In the genomic region with DNA sequence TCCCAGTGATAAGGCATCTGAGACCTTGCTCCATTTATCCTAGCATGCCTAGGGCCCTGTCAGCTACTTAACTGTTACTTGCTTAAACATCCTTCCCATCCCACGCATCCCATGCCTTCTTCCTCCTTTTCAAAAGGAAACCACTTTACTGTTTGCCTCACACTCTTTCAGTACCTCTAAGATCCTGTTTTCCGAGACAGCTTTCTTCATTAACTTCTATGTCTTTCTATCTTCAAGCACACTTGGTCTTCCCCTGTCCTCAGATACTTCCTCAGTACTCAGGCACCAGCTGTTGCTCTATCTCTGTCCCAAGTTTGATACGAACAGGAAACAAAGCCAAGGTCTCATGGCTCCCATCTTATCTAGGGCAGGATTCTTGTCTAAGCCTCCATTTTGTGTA, we compare ENCODE assay signal across 34 mouse cellular contexts. TPM values are rescaled to one million over a fixed set of nuclear protein-coding genes. Genes with fewer than 3 reads are reported as not detected.
A peak's percentile ranks its signal among the peaks of the same experiment; 100 is the strongest.
DNase-seq lines count a peak whose midpoint lies in the region; ATAC-seq and TF ChIP-seq lines count a peak whose summit lies in the region.
"Had no signal": no experiment of that assay in that cellular context is flagged by ENCODE, and none has a peak within 500 bp of the region (broad histone marks: within the 10 kb centered on the region; RNA-seq: fewer than 3 reads in every experiment).

No protein-coding gene starts in this region.

- H3K4me3 ChIP-seq in lung, adult 2 months (replicated peaks; ENCODE audit: extremely low read depth, low read depth, low read length): no peak overlapping the region
- H3K4me3 ChIP-seq: embryonic facial prominence, embryonic 13.5 days; forebrain, embryonic 10.5 days; forebrain, embryonic 15.5 days; gastrocnemius, adult 2 months; heart, embryonic 10.5 days; heart, embryonic 15.5 days; limb, embryonic 13.5 days; megakaryocyte, embryonic 14.5 days; midbrain, embryonic 12.5 days; myocyte; neural tube, embryonic 12.5 days; stomach, embryonic 15.5 days had no signal

- peak; percentile 56 for DNase-seq in lung, postnatal 36 days
- DNase-seq in lung, adult 2 months: no peak
- DNase-seq in MEL-GATA-1-ER (ENCODE audit: extremely low read depth, low read depth): peak; percentile 62
- DNase-seq in spleen, postnatal 36 days (ENCODE audit: low spot score in 2 of 2): no peak
- no peak for DNase-seq in frontal cortex, postnatal 25 days (ENCODE audit: low spot score in 2 of 2)
- DNase-seq in layer of hippocampus, adult 18-20 months (ENCODE audit: low spot score in 2 of 2): no peak
- DNase-seq: adrenal gland, postnatal 14 days; cerebellum, adult 18-20 months; cerebellum, postnatal 10 days; gastrocnemius, adult 2 months; gastrocnemius, postnatal 36 days; kidney, adult 9 months; kidney, postnatal 14 days; thymus, adult 18-20 months; thymus, postnatal 25 days had no signal

- no peak for TF ChIP-seq CTCF in lung, adult 2 months (IDR thresholded peaks at IDR 0.05; ENCODE audit: insufficient read depth, low read length)

- ATAC-seq in inflammation-experienced regulatory T-cells, adult 6 months: peak; percentile 13
- ATAC-seq: forebrain, embryonic 15.5 days; hindbrain, embryonic 16.5 days; intestine, postnatal 0 days; Patski had no signal

- TF ChIP-seq POLR2A in lung, adult 2 months (IDR thresholded peaks at IDR 0.05; ENCODE audit: borderline replicate concordance, extremely low read depth, low read depth, low read length): no peak

- WGBS in lung, adult 2 months: 67% methylated on average over 3 of the region's 3 CpGs

- H3K4me1 ChIP-seq in lung, adult 2 months (ENCODE audit: control insufficient read depth, insufficient read depth, low read length): no peaks in the 10 kb centered on the region
- H3K4me1 ChIP-seq: embryonic facial prominence, embryonic 13.5 days; forebrain, embryonic 10.5 days; forebrain, embryonic 15.5 days; heart, embryonic 10.5 days; heart, embryonic 15.5 days; limb, embryonic 13.5 days; midbrain, embryonic 12.5 days; neural tube, embryonic 12.5 days; stomach, embryonic 15.5 days had no signal

RNA-seq across cellular contexts. Expression of gene Cd200r1, which starts 8.1 kb away (rescaled TPM):
- polyA plus RNA-seq in lung, adult 2 months (2012; rRNA removed): 1.9 and 2.7 TPM in 2 replicates
- 10 to 100 TPM; 48.8 to 73.3 (median 51.9) TPM for polyA plus RNA-seq in inflammation-experienced regulatory T-cells, adult 6 months (2017; shearing (Covaris generic))
- under 1 TPM; 0.20 to 0.28 TPM for total RNA-seq in layer of hippocampus, adult 18-20 months (2021)
- total RNA-seq: midbrain, postnatal 0 days had no signal

RNA-seq across cellular contexts. Expression of gene Gtpbp8, which starts 27.5 kb away (rescaled TPM):
- 4.2 and 6.5 TPM in 2 replicates for polyA plus RNA-seq in lung, adult 2 months (2012; rRNA removed)
- polyA plus RNA-seq in inflammation-experienced regulatory T-cells, adult 6 months (2017; shearing (Covaris generic)): 10 to 100 TPM; 25.0 to 48.9 (median 38.8) TPM
- total RNA-seq in layer of hippocampus, adult 18-20 months (2021): 10 to 100 TPM; 23.3 to 25.9 TPM

RNA-seq across cellular contexts. Expression of gene Cd200r4, which starts 37.9 kb away (rescaled TPM):
- polyA plus RNA-seq in lung, adult 2 months (2012; rRNA removed): 3.0 and 6.9 TPM in 2 replicates
- 10 to 100 TPM in 1 of 3 experiments, 1 to 10 TPM in 2; 4.9 to 16.5 (median 6.0) TPM for polyA plus RNA-seq in inflammation-experienced regulatory T-cells, adult 6 months (2017; shearing (Covaris generic))
- total RNA-seq in layer of hippocampus, adult 18-20 months (2021): not detected
- total RNA-seq: adrenal gland, postnatal 14 days; gastrocnemius, adult 2 months; gastrocnemius, postnatal 36 days; heart, postnatal 25 days; layer of hippocampus, postnatal 14 days; midbrain, postnatal 0 days had no signal
- polyA plus RNA-seq: embryonic facial prominence, embryonic 13.5 days; forebrain, embryonic 15.5 days; hindbrain, embryonic 11.5 days; hindbrain, embryonic 16.5 days; Patski had no signal

RNA-seq across cellular contexts. Expression of gene Nepro, which starts 49.6 kb away (rescaled TPM):
- polyA plus RNA-seq in lung, adult 2 months (2012; rRNA removed): 3.1 and 3.2 TPM in 2 replicates
- polyA plus RNA-seq in inflammation-experienced regulatory T-cells, adult 6 months (2017; shearing (Covaris generic)): 1 to 10 TPM; 5.5 to 8.2 (median 7.4) TPM
- total RNA-seq in layer of hippocampus, adult 18-20 months (2021): 1 to 10 TPM; 5.5 to 5.8 TPM

Comparison
In these comparisons a context has a peak if more than half of its experiments do, and no peak if none do; other contexts are left out.
1. DNase-seq: peak in lung, postnatal 36 days (single experiment) and MEL-GATA-1-ER (single experiment); none in lung, adult 2 months (single experiment), spleen, postnatal 36 days (0 of 2), frontal cortex, postnatal 25 days (0 of 2) and layer of hippocampus, adult 18-20 months (0 of 2).
2. RNA of gene Cd200r1, which starts 8.1 kb away (polyA plus RNA-seq): 48.8 to 73.3 TPM in inflammation-experienced regulatory T-cells, adult 6 months; 1.9 to 2.7 TPM in lung, adult 2 months; every median in the first group is over 10 times any median in the second.